Mouse (Mus musculus): ENCODE measurements around the gene Fbln5.

Gene Fbln5

GRCm38 (mm10) chr12:101818608-101819370, at the start of gene Fbln5:
TSS of gene Fbln5 (minus strand) at chr12:101819055.
- peak; percentile 34 for DNase-seq (ENCODE audit: low spot score)

DNA sequence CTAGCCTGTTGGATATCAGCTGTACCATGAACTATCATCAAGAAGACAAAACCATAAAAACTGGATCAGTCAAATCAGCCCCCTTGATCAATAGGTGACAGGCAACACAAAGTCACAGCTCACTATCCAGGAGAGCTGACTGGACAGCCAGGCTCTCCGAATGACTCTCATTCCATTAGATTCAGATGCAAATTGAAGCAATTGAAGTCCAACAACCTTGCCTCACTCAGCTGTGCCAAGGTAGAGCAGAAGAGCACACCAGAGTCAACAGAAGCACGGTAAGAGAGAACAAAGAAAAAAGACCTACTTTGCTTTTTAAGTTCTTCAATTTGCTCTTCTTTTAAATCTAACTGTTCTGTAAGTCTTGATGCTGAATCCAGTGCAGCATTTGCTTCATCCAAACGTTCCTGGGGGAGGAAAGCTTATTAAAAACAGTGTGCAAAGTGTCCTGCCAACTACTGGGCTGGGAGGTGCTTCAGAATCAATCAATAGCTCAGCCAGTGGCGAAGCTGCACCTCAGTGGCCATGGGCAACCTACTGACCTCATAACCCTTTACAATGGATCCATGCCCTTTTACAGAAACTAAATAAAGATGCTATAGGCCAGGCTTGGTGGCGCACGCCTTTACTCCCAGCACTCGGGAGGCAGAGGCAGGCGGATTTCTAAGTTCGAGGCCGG, 43.6 kb upstream of the Fbln5 start:
- no peak for DNase-seq (ENCODE audit: low spot score)

- DNase-seq (ENCODE audit: low spot score) = no peak
Measured at GRCm38 (mm10) chr12:101860256-101860655, 41.4 kb upstream of the Fbln5 start.

- no peak for DNase-seq (ENCODE audit: low spot score)
Measured at GRCm38 (mm10) chr12:101858011-101858410, 39.2 kb upstream of the Fbln5 start.

GRCm38 (mm10) chr12:101854336-101854735, 35.5 kb upstream of the Fbln5 start:
- DNase-seq (ENCODE audit: low spot score) = no peak

GRCm38 (mm10) chr12:101851846-101852564, 33.1 kb upstream of the Fbln5 start:
- no peak for DNase-seq (ENCODE audit: low spot score)

- DNase-seq (ENCODE audit: low spot score) = no peak
Measured at GRCm38 (mm10) chr12:101851314-101851713, 32.5 kb upstream of the Fbln5 start.

DNA sequence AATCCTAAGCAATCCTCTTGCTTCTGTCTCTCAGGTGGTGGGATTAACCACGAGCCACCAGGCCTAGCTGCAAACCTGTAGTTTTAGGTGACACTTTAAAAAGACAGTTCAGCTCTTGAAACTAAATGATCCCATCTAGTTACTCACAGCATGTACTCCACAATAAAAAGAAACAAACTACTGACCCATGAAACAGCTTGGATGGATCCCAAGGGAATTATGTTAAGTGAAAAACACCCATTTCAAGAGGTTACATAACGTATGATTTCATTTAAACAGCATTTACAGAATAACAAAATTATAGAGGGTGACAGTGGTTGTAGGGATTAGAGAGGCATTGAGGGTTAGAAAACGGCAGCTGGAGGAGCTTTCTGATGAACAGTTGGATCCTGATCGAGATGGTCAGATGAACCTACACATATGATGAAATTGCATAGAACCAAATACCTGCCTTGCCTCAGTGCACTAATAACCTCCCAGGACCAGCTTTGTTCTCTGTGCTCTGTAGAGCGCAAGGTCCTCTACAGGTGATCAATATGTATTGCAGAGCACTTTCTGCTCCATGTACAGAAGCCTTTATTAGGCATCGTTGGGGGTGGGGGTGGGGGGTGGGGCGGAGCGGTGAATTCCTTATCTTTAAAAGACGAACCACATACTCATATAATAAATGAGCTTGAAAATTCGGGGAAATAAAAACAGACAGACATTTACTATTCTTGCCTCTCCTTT, 17.9 kb upstream of the Fbln5 start:
- DNase-seq (ENCODE audit: low spot score) = no peak

GRCm38 (mm10) chr12:101834715-101835114, 15.9 kb upstream of the Fbln5 start:
- DNase-seq (ENCODE audit: low spot score) = no peak

DNA sequence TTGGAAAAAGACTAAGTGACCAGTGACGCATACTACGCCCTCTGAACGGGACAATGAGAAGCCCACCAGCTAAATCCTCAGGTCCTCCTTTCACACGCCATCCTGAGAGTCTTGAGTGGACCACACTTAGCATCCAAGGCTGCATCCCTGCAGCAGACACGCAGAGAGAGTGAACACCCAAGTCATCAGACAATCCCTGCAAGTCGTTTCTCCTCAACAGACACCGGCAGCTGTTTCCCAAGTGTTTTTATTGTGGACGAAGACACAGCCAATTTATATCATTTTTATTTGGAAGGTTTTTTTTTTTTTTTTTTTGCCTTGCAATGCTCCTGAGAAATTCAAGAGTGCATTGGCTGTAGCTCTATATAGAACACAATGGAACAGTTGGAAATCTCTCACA, 14.9 kb upstream of the Fbln5 start:
- no peak for DNase-seq (ENCODE audit: low spot score)

- no peak for DNase-seq (ENCODE audit: low spot score)
Measured at GRCm38 (mm10) chr12:101833115-101833506, 14.3 kb upstream of the Fbln5 start.

GRCm38 (mm10) chr12:101832179-101833114, 13.6 kb upstream of the Fbln5 start:
- no peak for DNase-seq (ENCODE audit: low spot score)

DNA sequence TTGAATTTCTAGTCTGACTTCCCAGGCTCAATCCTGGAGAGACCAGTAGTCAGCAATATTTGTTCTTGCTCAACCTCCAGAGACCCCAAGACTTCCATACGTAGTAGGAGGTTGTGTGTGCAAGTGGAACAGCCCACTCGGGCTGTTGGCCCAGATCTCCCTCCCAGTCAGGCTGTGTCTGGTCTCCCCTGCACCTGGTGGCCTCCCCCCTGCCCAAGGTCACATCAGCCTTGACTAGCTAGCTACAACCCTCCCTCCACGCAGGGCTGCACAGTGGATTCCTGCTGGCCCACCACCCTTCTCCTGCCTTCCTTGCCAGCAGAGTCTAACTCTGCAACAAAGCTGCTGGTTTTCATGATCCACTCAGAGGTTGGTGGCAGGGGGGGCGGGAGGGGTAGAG, 12.4 kb upstream of the Fbln5 start:
- DNase-seq (ENCODE audit: low spot score) = no peak

DNA sequence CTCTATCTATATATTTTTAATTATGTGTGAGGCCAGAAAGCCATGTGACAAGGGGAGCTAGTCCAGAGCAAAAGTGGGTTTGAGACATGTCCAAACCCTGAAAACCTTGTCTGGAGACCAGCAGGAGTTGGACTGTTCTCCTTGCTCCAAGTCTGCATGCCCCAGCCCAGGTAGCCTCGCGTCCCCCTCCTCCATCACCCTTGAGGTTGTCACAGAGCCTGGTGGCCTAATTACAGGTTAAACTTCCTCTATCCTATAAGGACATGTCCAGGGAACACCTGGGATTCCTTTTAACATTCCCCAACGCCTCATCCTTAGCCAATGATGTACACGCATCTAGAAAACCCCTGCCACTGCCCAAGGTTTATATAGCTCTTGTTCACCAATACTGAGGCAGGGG, 4.3 kb upstream of the Fbln5 start:
- no peak for DNase-seq (ENCODE audit: low spot score)

GRCm38 (mm10) chr12:101821596-101821995, 2.7 kb upstream of the Fbln5 start:
- no peak for DNase-seq (ENCODE audit: low spot score)

DNA sequence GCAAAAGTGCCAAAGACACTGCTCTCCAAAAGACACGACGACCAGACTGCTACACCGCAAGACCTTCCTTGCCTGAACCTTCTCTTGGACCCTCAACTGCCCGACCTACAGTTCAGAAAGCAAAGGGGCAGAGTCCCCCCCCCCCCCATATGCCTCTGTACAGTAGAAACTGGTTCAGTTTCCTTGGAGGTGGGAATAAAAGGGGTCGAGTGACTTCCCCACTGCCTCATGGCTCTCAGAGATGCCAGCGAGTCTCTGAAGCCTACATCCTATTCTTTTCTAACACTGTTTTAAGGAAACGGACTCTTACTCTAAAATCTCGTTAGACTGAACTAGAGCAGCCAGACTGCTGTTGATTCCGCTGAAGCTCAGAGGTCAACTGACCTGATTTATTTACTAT, 715 bp upstream of the Fbln5 start:
- DNase-seq (ENCODE audit: low spot score) = no peak

GRCm38 (mm10) chr12:101818246-101818607, 628 bp downstream of the Fbln5 start:
- no peak for DNase-seq (ENCODE audit: low spot score)

- DNase-seq (ENCODE audit: low spot score) = no peak
Measured at GRCm38 (mm10) chr12:101816810-101817209, 2.0 kb downstream of the Fbln5 start.

DNA sequence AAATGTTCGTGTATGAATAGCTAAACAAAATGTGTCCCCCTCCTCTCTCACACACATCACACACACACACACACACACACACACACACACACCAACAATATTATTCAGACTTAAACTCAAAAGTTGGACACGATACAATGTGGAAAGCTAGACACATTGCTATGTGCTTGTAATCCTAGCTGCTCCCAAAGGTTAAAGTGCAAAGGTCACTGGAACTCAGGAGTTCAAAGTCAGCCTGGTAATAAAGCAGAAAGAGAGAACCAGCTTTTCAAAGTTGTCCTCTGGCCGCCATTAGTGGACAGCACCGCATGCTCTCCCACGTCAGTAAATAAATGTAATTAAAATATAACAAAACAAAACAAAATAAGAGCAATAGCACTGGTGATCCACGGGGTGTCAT, 3.1 kb downstream of the Fbln5 start:
- no peak for DNase-seq (ENCODE audit: low spot score)

- DNase-seq (ENCODE audit: low spot score) = no peak
Measured at GRCm38 (mm10) chr12:101814423-101814822, 4.4 kb downstream of the Fbln5 start.

- no peak for DNase-seq (ENCODE audit: low spot score)
Measured at GRCm38 (mm10) chr12:101811181-101811580, 7.7 kb downstream of the Fbln5 start.
